8 mouse cellular contexts compared by ENCODE assay signal in the genomic region with DNA sequence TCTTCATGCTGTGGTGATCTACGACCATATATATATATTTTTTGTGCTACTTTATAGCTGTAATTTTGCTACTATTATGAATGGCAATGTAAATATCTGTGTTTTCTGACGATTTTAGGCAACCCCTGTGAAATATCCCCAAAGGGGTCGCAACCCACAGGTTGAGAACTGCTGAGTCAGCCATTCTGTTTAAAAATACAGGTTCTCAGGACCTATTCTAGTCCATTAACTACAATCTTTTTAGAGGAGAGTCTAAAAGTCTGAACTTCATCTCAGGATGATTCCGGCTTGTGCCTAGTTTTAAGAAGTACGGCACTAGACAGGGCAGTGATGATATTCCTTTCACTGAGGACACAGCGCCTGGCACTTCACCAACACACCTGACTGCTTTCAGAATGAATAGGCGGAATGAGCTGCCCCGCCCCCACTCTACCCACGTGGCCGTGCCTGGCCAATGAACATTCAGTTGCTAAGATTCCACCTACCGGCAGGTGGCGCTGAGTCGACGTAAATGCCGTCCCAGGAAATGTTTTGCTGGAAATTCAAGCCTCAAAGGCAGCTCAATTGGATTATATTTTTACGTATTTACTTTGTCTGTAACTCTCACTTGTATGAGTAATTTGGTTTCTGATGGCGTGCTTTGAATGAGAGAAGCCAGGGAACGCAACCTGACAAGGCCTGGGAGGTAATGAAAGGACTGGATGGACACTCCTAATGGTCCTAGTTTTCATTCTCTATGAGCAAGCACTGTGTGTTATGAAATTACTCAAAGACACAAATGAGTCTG. TPM values are rescaled to one million over a fixed set of nuclear protein-coding genes. Genes with fewer than 3 reads are reported as not detected.
DNase-seq lines count a peak whose midpoint lies in the region; ATAC-seq and TF ChIP-seq lines count a peak whose summit lies in the region.

No protein-coding gene starts in this region.

- DNase-seq in MEL-GATA-1-ER (ENCODE audit: extremely low read depth, low read depth), result peak; percentile 84
- DNase-seq in cerebellum, adult 2 months, result peak; percentile 85 to 89
- DNase-seq in forebrain, postnatal 0 days, result peak; percentile 95
- DNase-seq in heart, postnatal 4 days, result peak; percentile 96
- DNase-seq in layer of hippocampus, adult 8-10 months (ENCODE audit: low spot score in 2 of 2), result peak; percentile 85 to 94
- DNase-seq in lung, embryonic 14.5 days, result peak; percentile 98
- DNase-seq in testis, postnatal 14 days (ENCODE audit: low spot score), result peak; percentile 88

- peaks cover 2% of the 10 kb centered on the region; the same call in 1 of the 2 replicates for H3K4me1 ChIP-seq in cerebellum, adult 2 months (ENCODE audit: control insufficient read depth, insufficient read depth, low read length)
- no peaks in the 10 kb centered on the region for H3K4me1 ChIP-seq in forebrain, postnatal 0 days (ENCODE audit: insufficient read depth)
- H3K4me1 ChIP-seq in lung, embryonic 14.5 days (ENCODE audit: insufficient read depth), result no peaks in the 10 kb centered on the region; the same call in 1 of the 2 replicates

- no peaks in the 10 kb centered on the region for H3K27me3 ChIP-seq in cerebellum, adult 2 months (ENCODE audit: control insufficient read depth, insufficient read depth, low read length)
- no peaks in the 10 kb centered on the region for H3K27me3 ChIP-seq in forebrain, postnatal 0 days (ENCODE audit: insufficient read depth, low read length)
- H3K27me3 ChIP-seq in lung, embryonic 14.5 days (ENCODE audit: insufficient read depth, low read length), result no peaks in the 10 kb centered on the region

- H3K4me2 ChIP-seq in forebrain, postnatal 0 days (ENCODE audit: low read depth), result peak overlapping the region; percentile 31
- peak overlapping the region; percentile 54 for H3K4me2 ChIP-seq in lung, embryonic 14.5 days

- no peaks in the 10 kb centered on the region for H3K9me3 ChIP-seq in forebrain, postnatal 0 days (ENCODE audit: low read length)
- no peaks in the 10 kb centered on the region for H3K9me3 ChIP-seq in lung, embryonic 14.5 days (ENCODE audit: low read depth, low read length)

- peak; percentile 95 for TF ChIP-seq CTCF in cerebellum, adult 2 months (IDR thresholded peaks at IDR 0.05; ENCODE audit: borderline replicate concordance, insufficient read depth, low read depth, low read length)
- peak; percentile 97 for TF ChIP-seq CTCF in forebrain, postnatal 0 days (IDR thresholded peaks at IDR 0.05; ENCODE audit: low read depth)
- peak; percentile 96 for TF ChIP-seq CTCF in lung, embryonic 14.5 days (IDR thresholded peaks at IDR 0.05; ENCODE audit: low read depth)

- ATAC-seq in forebrain, postnatal 0 days, result peak; percentile 90
- peak; percentile 55 for ATAC-seq in lung, embryonic 14.5 days (ENCODE audit: insufficient read depth)
- ATAC-seq in neutrophil, adult 5-6 weeks (ENCODE audit: extremely low read depth, insufficient number of reproducible peaks, low FRiP score, poor library complexity, severe bottlenecking), result peak; percentile 94

- no peak overlapping the region for H3K9ac ChIP-seq in forebrain, postnatal 0 days
- peak overlapping the region; percentile 40; the same call in 1 of the 2 replicates for H3K9ac ChIP-seq in lung, embryonic 14.5 days

- H3K27ac ChIP-seq in cerebellum, adult 2 months (ENCODE audit: insufficient read depth, low read length), result no peak overlapping the region; the same call in 1 of the 2 replicates
- 0 out of 2 replicates have a peak overlapping the region, but pooled peaks have one; percentile 4 for H3K27ac ChIP-seq in forebrain, postnatal 0 days (ENCODE audit: low read depth, low read length)
- peak overlapping the region; percentile 67 for H3K27ac ChIP-seq in lung, embryonic 14.5 days (ENCODE audit: low read depth)

- TF ChIP-seq POLR2A in cerebellum, adult 2 months (IDR thresholded peaks at IDR 0.05; ENCODE audit: borderline replicate concordance, insufficient read depth, low read length), result no peak

- no peaks in the 10 kb centered on the region for H3K36me3 ChIP-seq in forebrain, postnatal 0 days (ENCODE audit: insufficient read depth)
- no peaks in the 10 kb centered on the region for H3K36me3 ChIP-seq in lung, embryonic 14.5 days (ENCODE audit: insufficient read depth)

- peak overlapping the region; percentile 33 for H3K4me3 ChIP-seq in cerebellum, adult 2 months (replicated peaks; ENCODE audit: insufficient read depth, low read depth, low read length)
- H3K4me3 ChIP-seq in forebrain, postnatal 0 days (ENCODE audit: low read depth, low read length), result peak overlapping the region; percentile 3; the same call in 1 of the 2 replicates
- H3K4me3 ChIP-seq in lung, embryonic 14.5 days (ENCODE audit: low read depth, low read length), result peak overlapping the region; percentile 5; the same call in 1 of the 2 replicates

- WGBS in cerebellum, adult 2 months, result 16% methylated on average over 18 of the region's 18 CpGs
- WGBS in forebrain, postnatal 0 days, result 13% methylated on average over 18 of the region's 18 CpGs
- 14% methylated on average over 18 of the region's 18 CpGs for WGBS in lung, embryonic 14.5 days

RNA-seq across cellular contexts. Expression of a gene that starts 16.0 kb away (rescaled TPM):
- 63.9 and 64.7 TPM in 2 replicates for polyA plus RNA-seq in cerebellum, adult 2 months (2012; rRNA removed)
- total RNA-seq in forebrain, postnatal 0 days (2014; rRNA removed), result 62.5 and 76.5 TPM in 2 replicates
- 58.0 and 68.2 TPM in 2 replicates for polyA plus RNA-seq in forebrain, postnatal 0 days (2015; fragmentation: Nextera tagmentation; extraction: Ambion mirVana)
- total RNA-seq in heart, postnatal 4 days (2021), result 10 to 100 TPM; 73.8 to 77.5 TPM
- total RNA-seq in layer of hippocampus, adult 8-10 months (2022), result 10 to 100 TPM; 49.3 to 55.6 (median 52.0) TPM
- polyA plus RNA-seq in lung, embryonic 14.5 days (2014; fragmentation: Nextera tagmentation; extraction: Ambion mirVana), result 67.1 and 69.3 TPM in 2 replicates
- 11.8 and 12.7 TPM in 2 replicates for total RNA-seq in neutrophil, adult 5-6 weeks (2017)

RNA-seq across cellular contexts. Expression of a gene that starts 37.4 kb away (rescaled TPM):
- polyA plus RNA-seq in cerebellum, adult 2 months (2012; rRNA removed), result 17.5 and 19.6 TPM in 2 replicates
- total RNA-seq in forebrain, postnatal 0 days (2014; rRNA removed), result 22.3 and 24.0 TPM in 2 replicates
- 29.6 and 31.8 TPM in 2 replicates for polyA plus RNA-seq in forebrain, postnatal 0 days (2015; fragmentation: Nextera tagmentation; extraction: Ambion mirVana)
- total RNA-seq in heart, postnatal 4 days (2021), result 1 to 10 TPM; 7.5 to 7.7 TPM
- 10 to 100 TPM; 20.0 to 22.3 (median 20.7) TPM for total RNA-seq in layer of hippocampus, adult 8-10 months (2022)
- polyA plus RNA-seq in lung, embryonic 14.5 days (2014; fragmentation: Nextera tagmentation; extraction: Ambion mirVana), result 60.7 and 61.5 TPM in 2 replicates
- total RNA-seq in neutrophil, adult 5-6 weeks (2017), result 14.1 and 15.2 TPM in 2 replicates
